Mouse (Mus musculus): ENCODE measurements around the gene Gm20852.
"Not testable (repeated sequence)": the region's sequence is repeated elsewhere in the genome, so short reads cannot be mapped to it uniquely, and the experiment has no call there.

Gm20852 gene

GRCm38 (mm10) chrY:66742023-66742422 lies at the start of gene Gm20852:
Gene Gm20852 (minus strand): TSS chrY:66742123.
- DNase-seq (ENCODE audit: low spot score) = not testable (repeated sequence)

Data from c-Kit-positive CD71-positive TER-119-positive erythroid progenitor cells, embryonic 14.5 days (primary cell).